Mouse (Mus musculus) kidney, embryonic 16.5 days (tissue): ENCODE measurements around the gene Nin. TPM values are rescaled to one million over a fixed set of nuclear protein-coding genes. Genes with fewer than 3 reads are reported as not detected.

Experiments
- ATAC-seq: fragments of 200-750 bp; cut with Nextera tagmentation; 2 replicates; pipeline ENCODE4 v1.8.0; 2017; ENCODE audit warnings: moderate TSS enrichment; ENCODE audit not compliant: low FRiP score, low TSS enrichment
- H3K27ac ChIP-seq: fragments of 300-500 bp; sonication (generic); 2 replicates; pipeline ENCODE4 v1.5.1; 2014; ENCODE audit warnings: low read length
- H3K27me3 ChIP-seq: fragments of 300-500 bp; sonication (generic); 2 replicates; pipeline ENCODE4 v1.6.1; 2014; ENCODE audit warnings: low read length, control low read depth, mixed read lengths; ENCODE audit not compliant: insufficient read depth
- H3K36me3 ChIP-seq: fragments of 300-500 bp; sonication (generic); 2 replicates; pipeline ENCODE4 v1.6.1; 2014; ENCODE audit warnings: low read length, control low read depth, mixed read lengths; ENCODE audit not compliant: insufficient read depth
- H3K4me1 ChIP-seq: fragments of 300-500 bp; sonication (generic); 2 replicates; pipeline ENCODE4 v1.6.1; 2014; ENCODE audit warnings: low read length, control low read depth, mixed read lengths; ENCODE audit not compliant: insufficient read depth
- H3K4me2 ChIP-seq: fragments of 300-500 bp; sonication (generic); replicated peaks from 2 replicates; pipeline ENCODE4 v1.6.1; 2014; ENCODE audit warnings: low read depth, low read length
- H3K4me3 ChIP-seq: fragments of 300-500 bp; sonication (generic); 2 replicates; pipeline ENCODE4 v1.5.1; 2014; ENCODE audit warnings: mild to moderate bottlenecking, low read length
- H3K9ac ChIP-seq: fragments of 300-500 bp; sonication (generic); replicated peaks from 2 replicates; pipeline ENCODE4 v1.6.1; 2014; ENCODE audit warnings: low read length
- H3K9me3 ChIP-seq: fragments of 300-500 bp; sonication (generic); 2 replicates; pipeline ENCODE4 v1.6.1; 2016; ENCODE audit warnings: low read length, control low read depth
- WGBS: fragments of 180-500 bp; shearing (Covaris S2); extraction: QIAGEN DNeasy Blood & Tissue Kit; methylation state at CpG from one replicate; pipeline ENCODE4 v1.1.7; 2014; 5-methylcytosine and 5-hydroxymethylcytosine counted together
- polyA plus RNA-seq: library from polyadenylated mRNA; unstranded; fragments of >200 nt; fragmentation: Nextera tagmentation; extraction: Ambion mirVana; gene quantifications from 2 replicates; pipeline ENCODE4 v1.2.1, GENCODE M21; 2015

The Nin gene
- polyA plus RNA-seq, 1 experiment from 2014 or later: 12.0 TPM

- no peaks in the 10 kb centered on the region for H3K9me3 ChIP-seq
- no peak overlapping the region for H3K27ac ChIP-seq
- no peak overlapping the region for H3K4me2 ChIP-seq
- ATAC-seq: no peak
- H3K36me3 ChIP-seq: no peaks in the 10 kb centered on the region
- 83% methylated on average over 7 of the region's 7 CpGs for WGBS
- H3K9ac ChIP-seq: no peak overlapping the region
- H3K27me3 ChIP-seq: no peaks in the 10 kb centered on the region
- no peak overlapping the region for H3K4me3 ChIP-seq
- peaks cover 26% of the 10 kb centered on the region for H3K4me1 ChIP-seq
These were observed 42.6 kb downstream of the Nin start for GRCm38 (mm10) chr12:70070888-70071287.

- no peak overlapping the region for H3K4me2 ChIP-seq
- no peak for ATAC-seq
- no peaks in the 10 kb centered on the region for H3K27me3 ChIP-seq
- no peaks in the 10 kb centered on the region for H3K36me3 ChIP-seq
- no peak overlapping the region for H3K4me3 ChIP-seq
- no peak overlapping the region for H3K27ac ChIP-seq
- WGBS: 41% methylated on average over 4 of the region's 4 CpGs
- no peaks in the 10 kb centered on the region for H3K9me3 ChIP-seq
- peaks cover 26% of the 10 kb centered on the region for H3K4me1 ChIP-seq
- H3K9ac ChIP-seq: no peak overlapping the region
These were observed 43.2 kb downstream of the Nin start for GRCm38 (mm10) chr12:70070306-70070705.

GRCm38 (mm10) chr12:70068647-70069257 lies 44.8 kb downstream of the Nin start:
- 12% methylated on average over 6 of the region's 6 CpGs for WGBS
- Histone ChIP-seq H3K27ac (no peak overlapping the region), H3K4me1 (peaks cover 26% of the 10 kb centered on the region), H3K36me3 (no peaks in the 10 kb centered on the region), H3K9me3 (no peaks in the 10 kb centered on the region), H3K27me3 (no peaks in the 10 kb centered on the region), H3K4me3 (no peak overlapping the region), H3K4me2 (no peak overlapping the region), H3K9ac (no peak overlapping the region)
- peak; percentile 71 for ATAC-seq

GRCm38 (mm10) chr12:70067849-70068248 lies 45.7 kb downstream of the Nin start:
- H3K4me1 ChIP-seq: peaks cover 26% of the 10 kb centered on the region
- no peaks in the 10 kb centered on the region for H3K27me3 ChIP-seq
- no peaks in the 10 kb centered on the region for H3K9me3 ChIP-seq
- 58% methylated on average over 9 of the region's 9 CpGs for WGBS
- H3K4me2 ChIP-seq: no peak overlapping the region
- no peak overlapping the region for H3K4me3 ChIP-seq
- no peaks in the 10 kb centered on the region for H3K36me3 ChIP-seq
- H3K9ac ChIP-seq: no peak overlapping the region
- H3K27ac ChIP-seq: no peak overlapping the region
- no peak for ATAC-seq

- ATAC-seq: 0 out of 2 replicates have a peak, but pooled peaks have one; percentile 35
- 0 out of 2 replicates have a peak, but pooled peaks cover 9% of the 10 kb centered on the region for H3K36me3 ChIP-seq
- H3K9me3 ChIP-seq: no peaks in the 10 kb centered on the region
- H3K27ac ChIP-seq: no peak overlapping the region
- H3K9ac ChIP-seq: no peak overlapping the region
- WGBS: 32% methylated on average over 3 of the region's 3 CpGs
- no peak overlapping the region for H3K4me2 ChIP-seq
- H3K4me3 ChIP-seq: no peak overlapping the region
- H3K27me3 ChIP-seq: no peaks in the 10 kb centered on the region
- no peaks in the 10 kb centered on the region for H3K4me1 ChIP-seq
These were observed 51.4 kb downstream of the Nin start for GRCm38 (mm10) chr12:70062114-70062513.

GRCm38 (mm10) chr12:70058956-70059851 lies 54.3 kb downstream of the Nin start:
- H3K9me3 ChIP-seq: no peaks in the 10 kb centered on the region
- no peaks in the 10 kb centered on the region for H3K4me1 ChIP-seq
- no peaks in the 10 kb centered on the region for H3K27me3 ChIP-seq
- no peak overlapping the region for H3K27ac ChIP-seq
- peaks cover 29% of the 10 kb centered on the region for H3K36me3 ChIP-seq
- ATAC-seq: no peak
- no peak overlapping the region for H3K9ac ChIP-seq
- 69% methylated on average over 14 of the region's 14 CpGs for WGBS
- H3K4me2 ChIP-seq: no peak overlapping the region
- no peak overlapping the region for H3K4me3 ChIP-seq

GRCm38 (mm10) chr12:70050699-70051098 lies 62.8 kb downstream of the Nin start:
- peaks cover 55% of the 10 kb centered on the region for H3K36me3 ChIP-seq
- H3K4me3 ChIP-seq: no peak overlapping the region
- WGBS: 64% methylated on average over 7 of the region's 7 CpGs
- ATAC-seq: 0 out of 2 replicates have a peak, but pooled peaks have one; percentile 69
- H3K4me1 ChIP-seq: no peaks in the 10 kb centered on the region
- H3K9ac ChIP-seq: no peak overlapping the region
- no peak overlapping the region for H3K27ac ChIP-seq
- no peaks in the 10 kb centered on the region for H3K9me3 ChIP-seq
- no peaks in the 10 kb centered on the region for H3K27me3 ChIP-seq
- no peak overlapping the region for H3K4me2 ChIP-seq

GRCm38 (mm10) chr12:70048741-70049140 lies 64.8 kb downstream of the Nin start:
- no peaks in the 10 kb centered on the region for H3K9me3 ChIP-seq
- ATAC-seq: no peak

GRCm38 (mm10) chr12:70047281-70047680 lies 66.2 kb downstream of the Nin start:
- no peaks in the 10 kb centered on the region for H3K4me1 ChIP-seq
- peaks cover 50% of the 10 kb centered on the region for H3K36me3 ChIP-seq
- no peak overlapping the region for H3K4me2 ChIP-seq
- no peak overlapping the region for H3K9ac ChIP-seq
- H3K27me3 ChIP-seq: no peaks in the 10 kb centered on the region
- H3K4me3 ChIP-seq: no peak overlapping the region
- ATAC-seq: no peak
- H3K27ac ChIP-seq: no peak overlapping the region
- 79% methylated on average over 7 of the region's 7 CpGs for WGBS
- H3K9me3 ChIP-seq: no peaks in the 10 kb centered on the region

More at GRCm38 (mm10) chr12:70048741-70049140, 64.8 kb downstream of the Nin start:
- Histone ChIP-seq H3K4me3 (no peak overlapping the region), H3K9ac (no peak overlapping the region), H3K36me3 (peaks cover 50% of the 10 kb centered on the region), H3K27ac (no peak overlapping the region), H3K27me3 (no peaks in the 10 kb centered on the region), H3K4me1 (no peaks in the 10 kb centered on the region), H3K4me2 (no peak overlapping the region)
- 88% methylated on average over 9 of the region's 9 CpGs for WGBS

GRCm38 (mm10) chr12:70044353-70044752 lies 69.2 kb downstream of the Nin start:
- no peak overlapping the region for H3K9ac ChIP-seq
- peaks cover 45% of the 10 kb centered on the region for H3K36me3 ChIP-seq
- no peak overlapping the region for H3K4me2 ChIP-seq
- no peaks in the 10 kb centered on the region for H3K4me1 ChIP-seq
- H3K4me3 ChIP-seq: no peak overlapping the region
- no peak for ATAC-seq
- no peaks in the 10 kb centered on the region for H3K27me3 ChIP-seq
- no peaks in the 10 kb centered on the region for H3K9me3 ChIP-seq
- 81% methylated on average over 4 of the region's 4 CpGs for WGBS
- H3K27ac ChIP-seq: no peak overlapping the region
